Mouse (Mus musculus) myocyte (in vitro differentiated cells): Measurements from ENCODE around the gene Afmid. TPM values are rescaled to one million over a fixed set of nuclear protein-coding genes. Genes with fewer than 3 reads are reported as not detected.

Source experiments
- H3K27me3 ChIP-seq: one replicate; pipeline ENCODE4 v1.6.1; 2011; ENCODE audit not compliant: control insufficient read depth, insufficient read depth, insufficient read length
- H3K36me3 ChIP-seq: one replicate; pipeline ENCODE4 v1.6.1; 2011; ENCODE audit not compliant: control insufficient read depth, insufficient read depth
- H3K4me2 ChIP-seq: one replicate; pipeline ENCODE4 v1.6.1; 2011; ENCODE audit warnings: low read depth, control low read depth
- H3K4me3 ChIP-seq: one replicate; pipeline ENCODE4 v1.5.1; 2011; ENCODE audit warnings: mild to moderate bottlenecking, control low read depth, moderate library complexity
- H3K79me2 ChIP-seq: one replicate; pipeline ENCODE4 v1.6.1; 2011; ENCODE audit not compliant: control insufficient read depth, insufficient read depth
- H3ac ChIP-seq: one replicate; pipeline ENCODE4 v1.6.1; 2011; ENCODE audit not compliant: control insufficient read depth, insufficient read length
- CEBPB ChIP-seq: IDR thresholded peaks from 2 replicates; pipeline ENCODE4 v1.6.1; 2011; ENCODE audit warnings: mild to moderate bottlenecking, moderate library complexity; ENCODE audit not compliant: poor library complexity, insufficient read depth, severe bottlenecking
- E2F4 ChIP-seq: IDR thresholded peaks from one replicate; pipeline ENCODE4 v1.6.1; 2011; ENCODE audit warnings: mild to moderate bottlenecking, control low read depth, moderate library complexity; ENCODE audit not compliant: insufficient read depth
- MAX ChIP-seq: IDR thresholded peaks from one replicate; pipeline ENCODE4 v1.6.1; 2011; ENCODE audit warnings: low read depth, mild to moderate bottlenecking, control low read depth
- MYOD1 ChIP-seq, 3 experiments: IDR thresholded peaks; one replicate each; pipeline ENCODE4 v1.6.1; 2011; ENCODE audit warnings: control low read depth in 2 of 3, low read depth in 2 of 3, mild to moderate bottlenecking in 2 of 3, moderate library complexity in 1 of 3; ENCODE audit not compliant: insufficient read length in 2 of 3, control insufficient read depth in 1 of 3
- MYOG ChIP-seq, 3 experiments: IDR thresholded peaks; one replicate each; pipeline ENCODE4 v1.6.1; 2011; ENCODE audit warnings: control low read depth in 2 of 3, low read depth in 2 of 3, mild to moderate bottlenecking in 2 of 3; ENCODE audit not compliant: insufficient read length in 2 of 3, control insufficient read depth in 1 of 3, insufficient read depth in 1 of 3
- POLR2A ChIP-seq: IDR thresholded peaks from one replicate; pipeline ENCODE4 v1.6.1; 2011; ENCODE audit warnings: low read depth, mild to moderate bottlenecking, control low read depth, moderate library complexity; ENCODE audit not compliant: insufficient read length
- POLR2AphosphoS2 ChIP-seq: IDR thresholded peaks from one replicate; pipeline ENCODE4 v1.6.1; 2011; ENCODE audit warnings: low read depth, control low read depth; ENCODE audit not compliant: insufficient read length
- REST ChIP-seq: IDR thresholded peaks from one replicate; pipeline ENCODE4 v1.6.1; 2011; ENCODE audit warnings: mild to moderate bottlenecking, control low read depth, moderate library complexity; ENCODE audit not compliant: insufficient read depth, insufficient read length
- SRF ChIP-seq: IDR thresholded peaks from one replicate; pipeline ENCODE4 v1.6.1; 2011; ENCODE audit warnings: low read depth; ENCODE audit not compliant: control insufficient read depth, insufficient read length
- TCF12 ChIP-seq: IDR thresholded peaks from one replicate; pipeline ENCODE4 v1.6.1; 2011; ENCODE audit warnings: mild to moderate bottlenecking, control low read depth; ENCODE audit not compliant: poor library complexity, insufficient read depth, severe bottlenecking
- TCF3 ChIP-seq: IDR thresholded peaks from one replicate; pipeline ENCODE4 v1.6.1; 2011; ENCODE audit warnings: low read depth, control low read depth; ENCODE audit not compliant: insufficient read length
- USF1 ChIP-seq: IDR thresholded peaks from one replicate; pipeline ENCODE4 v1.6.1; 2011; ENCODE audit warnings: low read depth, mild to moderate bottlenecking, control low read depth, moderate library complexity
- polyA plus RNA-seq: library from polyadenylated mRNA; unstranded; fragments of >200 nt; fragmentation: generic; extraction: Trizol; gene quantifications from one replicate; pipeline ENCODE4 v1.2.1, GENCODE M21; 2012; ENCODE audit warnings: missing spikeins

The Afmid gene
- polyA plus RNA-seq, 1 experiment, result 6.1 TPM

DNA sequence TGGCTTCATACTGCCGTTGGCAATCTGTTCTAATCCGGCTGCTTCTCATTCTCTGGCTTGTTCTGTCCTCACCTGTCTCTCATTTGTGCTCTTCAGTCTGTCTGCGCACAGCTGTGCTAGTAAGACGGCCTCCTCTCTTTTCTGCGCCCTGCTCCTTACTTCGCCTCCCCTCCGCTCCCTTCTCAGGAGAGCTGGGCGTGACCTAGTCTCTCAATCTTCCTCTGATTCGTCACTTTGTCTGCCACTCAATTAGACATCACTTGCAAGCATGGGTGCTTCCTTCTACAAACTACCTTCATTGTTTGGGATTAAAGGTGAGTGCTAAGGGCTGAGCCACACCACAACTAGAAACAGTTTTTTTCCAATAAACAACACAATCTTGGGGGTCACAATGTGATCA, 28.5 kb downstream of the Afmid start:
- H3K27me3 ChIP-seq, result no peaks in the 10 kb centered on the region
- no peak overlapping the region for H3K4me3 ChIP-seq
- no peak overlapping the region for H3ac ChIP-seq
- no peak overlapping the region for H3K4me2 ChIP-seq
- TF ChIP-seq TCF3 (no peak), E2F4 (no peak), CEBPB (no peak), REST (no peak), POLR2A (no peak), MAX (no peak), USF1 (no peak), TCF12 (no peak), MYOG (IDR thresholded peaks at IDR 0.05; ENCODE audit: control insufficient read depth in 1 of 3, insufficient read depth in 1 of 3, insufficient read length in 2 of 3, low read depth in 2 of 3) (no peak), MYOD1 (IDR thresholded peaks at IDR 0.05; ENCODE audit: control insufficient read depth in 1 of 3, insufficient read length in 2 of 3, low read depth in 2 of 3) (no peak), POLR2AphosphoS2 (no peak), SRF (no peak)
- H3K79me2 ChIP-seq, result peaks cover 64% of the 10 kb centered on the region
- H3K36me3 ChIP-seq, result peaks cover 25% of the 10 kb centered on the region

GRCm38 (mm10) chr11:117855360-117855759, 29.6 kb downstream of the Afmid start:
- Histone ChIP-seq H3K4me3 (no peak overlapping the region), H3K27me3 (no peaks in the 10 kb centered on the region), H3K36me3 (peaks cover 25% of the 10 kb centered on the region), H3K4me2 (no peak overlapping the region), H3K79me2 (peaks cover 53% of the 10 kb centered on the region), H3ac (no peak overlapping the region)
- TF ChIP-seq E2F4, result no peak
- no peak for TF ChIP-seq POLR2A
- no peak for TF ChIP-seq MYOG (IDR thresholded peaks at IDR 0.05; ENCODE audit: control insufficient read depth in 1 of 3, insufficient read depth in 1 of 3, insufficient read length in 2 of 3, low read depth in 2 of 3)
- no peak for TF ChIP-seq TCF12
- no peak for TF ChIP-seq TCF3
- TF ChIP-seq REST, result no peak
- no peak for TF ChIP-seq MYOD1 (IDR thresholded peaks at IDR 0.05; ENCODE audit: control insufficient read depth in 1 of 3, insufficient read length in 2 of 3, low read depth in 2 of 3)
- TF ChIP-seq USF1, result no peak
- no peak for TF ChIP-seq SRF
- no peak for TF ChIP-seq MAX
- no peak for TF ChIP-seq POLR2AphosphoS2

DNA sequence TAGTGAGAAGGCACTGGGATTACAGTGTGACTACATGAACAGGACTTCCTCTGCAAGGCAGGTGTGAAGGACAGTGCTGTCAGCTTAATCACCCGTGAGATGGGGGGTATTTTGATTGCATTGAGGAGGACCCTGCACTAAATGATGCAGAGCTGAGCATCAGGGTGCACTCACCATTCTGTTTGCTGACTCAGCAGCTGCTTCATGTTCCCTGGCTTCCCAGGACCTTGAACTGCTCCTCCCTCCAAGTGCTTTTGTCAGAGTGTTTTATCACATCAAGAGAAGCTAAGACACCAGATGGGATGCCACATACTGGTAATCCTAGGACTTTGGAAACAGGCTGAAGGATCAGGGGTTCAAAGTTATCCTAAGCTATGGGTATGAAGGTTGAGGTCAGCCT, 30.3 kb downstream of the Afmid start:
- Histone ChIP-seq H3K4me3 (no peak overlapping the region), H3K79me2 (peaks cover 47% of the 10 kb centered on the region), H3K27me3 (no peaks in the 10 kb centered on the region), H3K36me3 (peaks cover 24% of the 10 kb centered on the region), H3K4me2 (no peak overlapping the region), H3ac (no peak overlapping the region)
- no peak for TF ChIP-seq MAX

- Histone ChIP-seq H3K27me3 (no peaks in the 10 kb centered on the region), H3K4me3 (no peak overlapping the region), H3K4me2 (no peak overlapping the region), H3K36me3 (peaks cover 14% of the 10 kb centered on the region), H3K79me2 (peaks cover 32% of the 10 kb centered on the region), H3ac (no peak overlapping the region)
- peak; percentile 48 for TF ChIP-seq POLR2AphosphoS2
- no peak for TF ChIP-seq E2F4
Observed at GRCm38 (mm10) chr11:117857462-117857861, 31.7 kb downstream of the Afmid start.

DNA sequence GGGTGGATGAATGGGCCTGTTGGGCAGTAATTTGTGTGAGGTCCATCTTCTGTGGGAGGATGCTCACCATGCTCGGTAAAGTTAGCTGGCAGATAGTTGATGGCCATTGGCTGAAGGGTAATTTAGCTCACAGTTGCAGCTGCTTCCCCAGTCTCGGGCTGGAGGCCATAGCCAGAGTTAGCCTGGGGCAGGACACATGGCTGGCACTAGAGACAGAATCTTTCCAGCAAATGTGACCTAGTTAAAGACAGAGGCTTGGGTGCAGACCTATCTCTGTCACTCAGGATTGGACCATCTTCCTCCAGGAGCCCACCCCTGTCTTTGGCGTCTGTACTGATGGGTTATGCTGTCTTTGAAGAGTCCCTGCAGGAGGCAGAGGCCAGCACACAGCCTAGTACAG, 32.7 kb downstream of the Afmid start:
- H3ac ChIP-seq, result no peak overlapping the region
- no peak overlapping the region for H3K4me2 ChIP-seq
- TF ChIP-seq POLR2A (no peak), POLR2AphosphoS2 (no peak), SRF (no peak), E2F4 (no peak), TCF12 (no peak), TCF3 (no peak), CEBPB (no peak), MAX (no peak), MYOG (IDR thresholded peaks at IDR 0.05; ENCODE audit: control insufficient read depth in 1 of 3, insufficient read depth in 1 of 3, insufficient read length in 2 of 3, low read depth in 2 of 3) (no peak)
- H3K4me3 ChIP-seq, result no peak overlapping the region
- peaks cover 14% of the 10 kb centered on the region for H3K36me3 ChIP-seq
- H3K27me3 ChIP-seq, result no peaks in the 10 kb centered on the region
- peaks cover 23% of the 10 kb centered on the region for H3K79me2 ChIP-seq
